Mouse (Mus musculus): ENCODE measurements at regions not wholly inside any gene's neighbourhood (a gene's known extent, or its start where the extent isn't known, plus 50 kb on each side); places are given as distances from the start of the nearest gene placed in this dataset.

- DNase-seq: no peak
Measured at GRCm38 (mm10) chr8:11981458-11981857, 141.2 kb downstream of the Tex29 start.

- no peak for DNase-seq
Measured at GRCm38 (mm10) chr8:11990024-11990423, 149.8 kb downstream of the Tex29 start.

DNA sequence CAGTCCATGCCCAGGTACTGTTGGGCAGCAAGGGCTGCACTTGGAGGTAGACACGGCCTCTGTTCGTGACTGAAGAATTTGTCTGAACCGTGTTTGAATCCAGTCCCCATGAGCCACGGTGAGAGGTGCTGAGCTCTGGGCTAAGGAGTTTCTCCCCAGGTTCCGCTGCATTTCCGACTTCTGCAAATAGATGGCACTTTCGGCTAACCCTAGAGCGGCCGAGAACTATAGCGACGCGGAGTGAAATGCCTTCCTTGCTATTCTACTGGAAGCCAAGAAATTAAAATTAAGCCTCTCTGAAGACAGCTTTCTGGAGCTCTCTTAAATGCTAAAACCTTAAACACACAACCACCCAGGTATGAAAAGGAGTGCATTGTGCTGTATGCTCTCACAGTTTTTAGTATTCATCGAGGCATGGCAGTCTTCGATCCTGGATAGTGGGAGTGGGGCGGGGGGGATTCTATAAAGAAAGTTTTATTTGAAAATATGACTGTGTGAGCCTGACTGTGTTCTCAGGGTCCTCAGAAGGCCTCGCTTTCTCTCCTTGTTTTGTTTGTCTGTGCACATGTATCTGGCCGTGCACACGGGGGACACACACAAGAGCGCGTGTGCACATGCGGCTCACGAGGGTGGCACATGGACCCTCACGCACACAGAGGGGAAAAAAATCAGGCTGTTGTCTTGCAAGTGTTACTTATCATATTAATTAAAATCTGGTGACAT is 159.6 kb downstream of the Tex29 start:
- peak; percentile 76 for DNase-seq

DNA sequence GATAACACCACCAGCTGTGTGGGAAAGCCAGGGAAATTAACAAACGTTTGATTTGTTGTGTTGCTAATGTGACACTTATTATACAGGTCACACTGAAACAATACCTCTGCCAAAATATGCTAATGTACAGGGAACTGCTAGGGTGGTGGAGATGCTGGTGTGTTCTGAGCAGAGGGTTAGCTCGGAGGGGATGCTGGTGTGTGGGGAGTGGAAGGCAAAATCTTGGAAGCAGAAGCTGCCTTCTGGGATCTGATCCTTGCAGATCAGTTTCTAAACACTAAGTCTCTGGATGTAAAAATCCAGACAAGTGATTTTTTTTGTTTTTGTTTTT is 160.2 kb downstream of the Tex29 start:
- no peak for DNase-seq

GRCm38 (mm10) chr8:12004241-12004640 is 164.0 kb downstream of the Tex29 start:
- DNase-seq: no peak

- DNase-seq: no peak
Measured at GRCm38 (mm10) chr8:12012769-12013168, 172.5 kb downstream of the Tex29 start.

- DNase-seq: no peak
Measured at GRCm38 (mm10) chr8:12017750-12018149, 177.5 kb downstream of the Tex29 start.

- DNase-seq: no peak
Measured at GRCm38 (mm10) chr8:12019272-12019671, 179.0 kb downstream of the Tex29 start.

GRCm38 (mm10) chr8:12023669-12024390 is 183.6 kb downstream of the Tex29 start:
- DNase-seq: no peak

DNA sequence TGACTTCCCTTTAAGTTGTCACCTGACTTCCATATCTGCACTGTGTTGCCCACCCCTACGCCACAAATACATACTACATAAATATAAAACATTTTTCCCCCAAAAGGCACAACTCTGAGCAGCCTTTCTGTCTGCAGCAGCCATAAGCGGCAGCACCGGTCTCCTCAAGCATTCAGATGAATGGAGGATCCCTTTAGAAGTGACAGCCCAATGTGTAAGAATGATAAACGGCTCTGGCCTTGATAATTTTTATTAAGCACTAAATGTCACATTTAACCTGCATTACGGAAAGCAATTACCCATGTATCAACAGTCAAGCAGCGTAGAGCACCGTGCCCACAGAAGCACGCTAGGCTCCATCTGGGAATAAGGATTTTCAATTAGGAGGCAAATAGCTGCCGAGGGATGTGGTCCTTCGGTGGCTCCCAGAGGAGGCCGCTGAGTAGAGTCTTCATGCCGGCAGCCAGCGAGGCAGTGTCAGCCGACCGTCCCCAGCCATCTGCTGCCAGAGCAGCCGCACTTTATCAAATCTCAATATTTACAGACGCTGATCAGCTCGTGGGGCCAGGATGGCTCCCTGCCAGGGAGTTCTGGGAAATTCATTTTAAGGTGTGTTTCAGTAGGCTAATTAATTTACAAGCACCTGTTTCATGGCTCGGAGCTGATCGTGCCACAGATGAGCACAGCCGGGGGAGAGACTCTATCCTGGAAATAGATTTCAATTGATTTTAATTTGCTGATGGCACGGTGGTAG is 190.3 kb downstream of the Tex29 start:
- DNase-seq: peak; percentile 36

GRCm38 (mm10) chr8:12031796-12032195 is 191.5 kb downstream of the Tex29 start:
- DNase-seq: peak; percentile 23

DNA sequence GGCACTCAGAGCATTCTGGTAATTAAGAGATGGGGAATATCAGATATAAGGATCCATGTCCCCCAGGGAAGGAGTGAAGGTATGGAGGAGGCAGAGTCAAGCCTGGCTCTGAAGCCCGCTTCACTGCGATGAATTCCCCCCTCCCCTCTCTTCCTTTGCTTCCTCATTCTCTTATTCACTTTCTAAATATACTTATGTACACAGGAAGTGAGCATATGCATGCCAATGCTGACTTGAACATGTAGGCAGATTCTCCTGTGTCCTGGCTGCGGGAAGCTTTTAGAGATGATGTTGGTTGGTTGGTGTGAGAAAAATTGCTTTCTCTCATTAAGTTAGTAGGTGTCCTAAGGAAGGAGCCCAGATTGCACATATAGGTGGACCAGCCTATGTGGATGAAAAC is 192.1 kb downstream of the Tex29 start:
- no peak for DNase-seq

GRCm38 (mm10) chr8:12036349-12036748 is 196.1 kb downstream of the Tex29 start:
- DNase-seq: no peak

DNA sequence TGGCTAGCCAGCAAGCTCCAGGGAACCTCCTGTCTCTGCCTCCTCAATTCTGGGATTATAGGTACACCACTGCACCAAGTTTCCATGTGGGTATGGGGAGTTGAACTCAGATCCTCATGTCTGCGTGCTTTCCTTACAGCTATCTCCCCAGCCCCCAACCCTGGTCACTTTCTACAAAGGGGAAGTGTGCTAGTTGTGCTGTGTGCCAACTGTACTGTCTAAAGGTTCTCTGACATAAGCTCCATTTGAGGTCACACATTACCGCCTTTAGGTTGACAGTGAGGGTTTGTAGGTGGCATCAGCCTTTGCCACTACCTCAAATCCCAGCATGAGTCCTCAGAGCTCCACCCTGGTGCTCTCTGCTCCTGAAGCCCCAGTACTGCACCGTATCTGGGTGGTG is 200.7 kb downstream of the Tex29 start:
- no peak for DNase-seq

DNA sequence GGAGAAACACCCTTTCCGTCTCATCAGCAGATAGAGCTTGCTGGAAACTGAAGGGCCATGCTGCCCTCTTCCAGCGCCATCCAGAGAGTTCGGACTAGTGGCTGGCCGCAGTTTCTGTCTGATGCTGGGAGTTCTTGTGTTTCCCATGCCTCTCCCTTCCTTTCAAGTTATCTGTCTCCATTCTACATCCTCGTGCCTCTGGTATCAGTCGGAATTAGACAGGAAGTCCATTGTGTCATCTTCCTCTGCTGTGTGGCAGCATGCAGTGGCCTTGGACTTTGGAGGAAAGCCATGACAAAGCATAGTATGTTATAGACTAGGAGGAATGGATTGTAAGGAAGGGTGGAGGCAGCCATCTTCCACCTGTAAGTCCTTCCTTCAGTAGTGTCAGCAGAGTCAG is 201.4 kb downstream of the Tex29 start:
- no peak for DNase-seq

DNA sequence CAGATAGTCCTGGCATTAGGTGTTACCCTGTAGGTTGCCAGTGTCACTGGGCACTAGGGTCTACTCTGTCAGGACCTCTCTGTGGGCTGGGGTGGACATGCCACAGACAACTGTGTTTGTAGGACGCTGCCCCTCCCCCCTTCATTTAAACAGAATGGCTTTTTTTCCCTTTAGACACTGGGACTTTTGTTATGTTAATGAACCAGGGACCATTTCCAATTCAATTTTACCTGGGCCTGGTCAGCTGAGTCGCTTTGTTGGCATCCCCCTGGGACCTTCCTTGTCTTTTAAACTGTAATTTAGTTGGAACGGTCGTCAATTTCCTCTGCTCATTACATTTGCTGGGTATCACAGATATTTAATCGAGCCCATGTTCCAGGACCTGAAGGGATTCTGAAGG is 210.6 kb downstream of the Tex29 start:
- DNase-seq: no peak

- no peak for DNase-seq
Measured at GRCm38 (mm10) chr8:12051357-12051756, 211.1 kb downstream of the Tex29 start.

DNA sequence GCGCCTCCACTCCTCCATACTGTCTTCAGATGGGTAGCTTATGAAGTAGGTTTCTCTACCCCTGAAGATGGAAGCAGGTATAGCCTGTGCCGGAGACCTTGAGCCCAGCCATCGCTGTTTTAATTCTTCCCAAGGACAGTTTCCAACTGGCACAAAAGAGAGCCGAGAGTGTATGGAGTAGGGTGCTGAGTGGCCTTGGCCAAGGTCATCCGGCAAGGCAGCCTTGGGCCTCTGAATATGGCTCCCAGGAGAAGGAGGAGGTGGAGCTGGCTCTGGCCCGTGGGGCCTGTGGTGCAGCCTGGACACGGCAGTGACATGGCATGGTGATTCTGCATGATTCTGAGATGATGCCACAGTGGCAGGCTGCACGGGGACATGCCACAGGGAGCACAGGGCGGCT is 215.7 kb downstream of the Tex29 start:
- no peak for DNase-seq

DNA sequence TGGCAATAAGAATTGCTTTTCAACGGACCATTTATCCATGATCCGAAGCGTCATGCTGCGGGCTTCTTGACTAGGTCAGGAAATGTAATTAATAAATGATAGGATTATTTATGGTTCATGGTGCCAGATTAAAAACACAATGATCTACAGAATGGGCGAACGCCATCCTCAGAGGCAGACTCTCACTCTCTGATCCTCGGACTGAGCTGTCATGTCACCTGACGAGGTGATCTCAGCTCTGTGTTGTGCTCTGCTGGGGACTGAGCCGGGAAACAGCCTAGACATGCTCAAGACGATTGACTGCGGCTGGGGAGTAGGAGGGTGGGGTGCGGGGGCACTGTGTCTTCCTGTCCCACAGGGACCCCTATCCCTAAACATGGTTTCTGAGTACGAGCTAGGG is 217.4 kb upstream of the A230072I06Rik start:
- DNase-seq: no peak

GRCm38 (mm10) chr8:12062710-12063109 is 215.9 kb upstream of the A230072I06Rik start:
- no peak for DNase-seq

GRCm38 (mm10) chr8:12064664-12065063 is 214.0 kb upstream of the A230072I06Rik start:
- DNase-seq: no peak

DNA sequence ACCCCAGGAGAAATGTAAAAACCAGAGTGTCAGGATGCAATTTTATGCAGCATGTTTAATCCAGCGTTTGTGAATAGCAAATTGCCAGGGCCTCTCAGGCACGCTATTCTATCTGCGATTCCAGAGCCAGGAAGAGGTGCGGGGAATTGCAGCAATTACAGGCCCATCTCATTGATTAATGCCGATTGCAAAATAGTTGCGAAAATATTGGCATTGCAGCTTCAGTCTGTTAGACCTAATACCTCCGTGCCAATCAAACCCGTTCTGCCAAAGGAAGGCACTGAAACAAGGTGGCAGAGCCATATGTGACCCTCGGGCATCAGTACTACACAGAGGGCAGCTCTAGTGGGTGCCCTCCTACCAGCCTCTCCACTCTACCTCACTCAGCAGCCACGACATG is 212.2 kb upstream of the A230072I06Rik start:
- no peak for DNase-seq

DNA sequence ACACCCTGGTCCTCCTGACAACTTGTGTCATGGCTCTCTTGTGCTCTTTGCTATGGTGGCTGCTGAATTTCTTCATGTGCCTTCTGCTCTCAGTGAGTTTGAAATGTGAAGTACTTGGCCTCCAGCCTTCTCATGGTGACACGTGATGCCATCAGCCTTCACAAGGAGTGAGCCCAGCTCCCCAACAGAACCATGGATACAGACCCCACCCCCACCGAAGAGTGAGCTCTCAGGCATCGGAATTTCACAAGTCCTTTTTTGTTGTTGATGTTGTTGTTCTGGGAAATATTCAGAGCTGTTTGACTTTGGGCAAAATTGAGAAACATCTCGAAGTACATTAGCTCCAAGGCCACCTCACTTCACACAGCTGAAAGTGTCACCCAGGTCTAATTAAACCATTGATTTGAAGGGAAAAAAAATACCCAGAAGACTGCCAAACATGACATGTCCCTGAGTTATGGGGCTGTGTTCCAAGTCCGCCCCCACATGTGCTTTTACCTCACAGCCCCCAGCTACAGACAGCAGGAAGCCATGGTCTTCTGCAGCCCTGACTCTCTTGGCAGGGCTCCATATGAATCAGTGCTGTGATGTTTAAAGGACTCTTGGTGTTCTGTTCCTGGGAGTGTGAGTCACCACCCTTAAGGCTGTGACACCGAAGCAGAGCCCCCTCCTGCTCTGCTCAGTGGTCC is 205.2 kb upstream of the A230072I06Rik start:
- DNase-seq: no peak

Measured in right cerebral cortex, postnatal 4 days (tissue).